Mouse (Mus musculus): Measurements from ENCODE around the gene 2210011C24Rik. TPM values are rescaled to one million over a fixed set of nuclear protein-coding genes. Genes with fewer than 3 reads are reported as not detected.
A peak's percentile ranks its signal among the peaks of the same experiment; 100 is the strongest.

2210011C24Rik gene
- polyA plus RNA-seq, 1 experiment from 2014 or later, result not detected

GRCm38 (mm10) chr8:83971121-83971520 lies 40.9 kb downstream of the 2210011C24Rik start:
- WGBS, result 93% methylated on average over 4 of the region's 4 CpGs
- Histone ChIP-seq H3K27me3 (replicated peaks) (no peaks in the 10 kb centered on the region), H3K9me3 (no peaks in the 10 kb centered on the region), H3K4me1 (peaks cover 17% of the 10 kb centered on the region), H3K36me3 (peaks cover 23% of the 10 kb centered on the region), H3K27ac (no peak overlapping the region), H3K4me2 (replicated peaks) (no peak overlapping the region), H3K9ac (no peak overlapping the region), H3K4me3 (no peak overlapping the region)
- ATAC-seq (ENCODE audit: low FRiP score, low read depth), result no peak

- no peak overlapping the region for H3K4me3 ChIP-seq
- peaks cover 30% of the 10 kb centered on the region for H3K36me3 ChIP-seq
- no peaks in the 10 kb centered on the region for H3K4me1 ChIP-seq
- H3K9me3 ChIP-seq, result no peaks in the 10 kb centered on the region
- H3K27me3 ChIP-seq (replicated peaks), result no peaks in the 10 kb centered on the region
- no peak overlapping the region for H3K9ac ChIP-seq
- no peak overlapping the region for H3K4me2 ChIP-seq (replicated peaks)
- WGBS, result 97% methylated on average over 7 of the region's 7 CpGs
- ATAC-seq (ENCODE audit: low FRiP score, low read depth), result no peak
- no peak overlapping the region for H3K27ac ChIP-seq
These were observed 44.3 kb downstream of the 2210011C24Rik start for GRCm38 (mm10) chr8:83967701-83968100.

GRCm38 (mm10) chr8:83964015-83964765 lies 47.8 kb downstream of the 2210011C24Rik start:
- H3K27me3 ChIP-seq (replicated peaks), result no peaks in the 10 kb centered on the region
- no peaks in the 10 kb centered on the region for H3K9me3 ChIP-seq
- H3K27ac ChIP-seq, result no peak overlapping the region
- ATAC-seq (ENCODE audit: low FRiP score, low read depth), result no peak
- WGBS, result 94% methylated on average over 5 of the region's 5 CpGs
- no peak overlapping the region for H3K4me2 ChIP-seq (replicated peaks)
- H3K36me3 ChIP-seq, result peaks cover 21% of the 10 kb centered on the region
- no peaks in the 10 kb centered on the region for H3K4me1 ChIP-seq
- H3K9ac ChIP-seq, result no peak overlapping the region
- H3K4me3 ChIP-seq, result no peak overlapping the region

MicroRNA genes within 50 kb of the gene (microRNA counts, 519-probe panel; counts per million panel counts)
- microRNA mmu-miR-1199, result 342 counts per million, percentile 67 among the panel's probes with 10 or more counts

Small RNA genes lying within 50 kb of the gene (microRNA-seq; reads per million reads assigned to microRNA genes)
- gene Mir1199 (not detected), gene Mir8111 (1.1 reads per million)

Other genes with a start within 250 kb of the 2210011C24Rik start
- 34.8 and 37.0 TPM in 2 replicates for gene Adgrl1, start 112.1 kb downstream of the 2210011C24Rik start, polyA plus RNA-seq (2016; fragmentation: Nextera tagmentation; extraction: Ambion mirVana)
- gene Gm10644, start 57.0 kb downstream of the 2210011C24Rik start, polyA plus RNA-seq (2016; fragmentation: Nextera tagmentation; extraction: Ambion mirVana), result 0.60 and 0.86 TPM in 2 replicates
- gene Asf1b, start 56.7 kb downstream of the 2210011C24Rik start, polyA plus RNA-seq (2016; fragmentation: Nextera tagmentation; extraction: Ambion mirVana), result 37.1 and 41.6 TPM in 2 replicates
- 215 and 218 TPM in 2 replicates for gene Prkaca, start 39.2 kb downstream of the 2210011C24Rik start, polyA plus RNA-seq (2016; fragmentation: Nextera tagmentation; extraction: Ambion mirVana)
- gene Samd1, start 14.5 kb downstream of the 2210011C24Rik start, polyA plus RNA-seq (2016; fragmentation: Nextera tagmentation; extraction: Ambion mirVana), result 9.7 and 9.8 TPM in 2 replicates
- 0.83 and 0.95 TPM in 2 replicates for gene 1700067K01Rik, start 10.7 kb downstream of the 2210011C24Rik start, polyA plus RNA-seq (2016; fragmentation: Nextera tagmentation; extraction: Ambion mirVana)
- gene Palm3, start 9.3 kb upstream of the 2210011C24Rik start, polyA plus RNA-seq (2016; fragmentation: Nextera tagmentation; extraction: Ambion mirVana), result 10.2 and 10.8 TPM in 2 replicates
- gene Il27ra, start 30.4 kb upstream of the 2210011C24Rik start, polyA plus RNA-seq (2016; fragmentation: Nextera tagmentation; extraction: Ambion mirVana), result 0.28 and 0.29 TPM in 2 replicates
- gene Rln3, start 32.8 kb upstream of the 2210011C24Rik start, polyA plus RNA-seq (2016; fragmentation: Nextera tagmentation; extraction: Ambion mirVana), result not detected in 2 replicates
- gene Gm10643, start 53.0 kb upstream of the 2210011C24Rik start, polyA plus RNA-seq (2016; fragmentation: Nextera tagmentation; extraction: Ambion mirVana), result 1.6 and 2.2 TPM in 2 replicates
- 9.1 and 9.3 TPM in 2 replicates for gene Rfx1, start 54.7 kb upstream of the 2210011C24Rik start, polyA plus RNA-seq (2016; fragmentation: Nextera tagmentation; extraction: Ambion mirVana)
- gene Dcaf15, start 92.6 kb upstream of the 2210011C24Rik start, polyA plus RNA-seq (2016; fragmentation: Nextera tagmentation; extraction: Ambion mirVana), result 18.0 and 19.6 TPM in 2 replicates
- gene Podnl1, start 113.8 kb upstream of the 2210011C24Rik start, polyA plus RNA-seq (2016; fragmentation: Nextera tagmentation; extraction: Ambion mirVana), result 0.28 and 0.37 TPM in 2 replicates
- gene Cc2d1a, start 135.8 kb upstream of the 2210011C24Rik start, polyA plus RNA-seq (2016; fragmentation: Nextera tagmentation; extraction: Ambion mirVana), result 16.9 and 18.0 TPM in 2 replicates
- 1.9 and 2.0 TPM in 2 replicates for gene 4930432K21Rik, start 135.9 kb upstream of the 2210011C24Rik start, polyA plus RNA-seq (2016; fragmentation: Nextera tagmentation; extraction: Ambion mirVana)
- 5.3 and 6.3 TPM in 2 replicates for gene Nanos3, start 173.0 kb upstream of the 2210011C24Rik start, polyA plus RNA-seq (2016; fragmentation: Nextera tagmentation; extraction: Ambion mirVana)
- gene Zswim4, start 224.9 kb upstream of the 2210011C24Rik start, polyA plus RNA-seq (2016; fragmentation: Nextera tagmentation; extraction: Ambion mirVana), result 52.8 and 57.9 TPM in 2 replicates
- gene D8Ertd738e, start 237.5 kb upstream of the 2210011C24Rik start, polyA plus RNA-seq (2016; fragmentation: Nextera tagmentation; extraction: Ambion mirVana), result 256 and 282 TPM in 2 replicates
- 60.7 and 63.3 TPM in 2 replicates for gene Mri1, start 245.2 kb upstream of the 2210011C24Rik start, polyA plus RNA-seq (2016; fragmentation: Nextera tagmentation; extraction: Ambion mirVana)